Mouse (Mus musculus) midbrain, embryonic 13.5 days (tissue): Measurements from ENCODE around the gene Ddx54. TPM values are rescaled to one million over a fixed set of nuclear protein-coding genes. Genes with fewer than 3 reads are reported as not detected.

Experiments
- ATAC-seq: fragments of 200-750 bp; cut with Nextera tagmentation; 2 replicates; pipeline ENCODE4 v1.8.0; 2017; ENCODE audit warnings: mild to moderate bottlenecking, moderate TSS enrichment, moderate library complexity
- H3K27ac ChIP-seq: fragments of 300-500 bp; sonication (generic); 2 replicates; pipeline ENCODE4 v1.5.1; 2015; ENCODE audit warnings: inconsistent platforms, mild to moderate bottlenecking, moderate library complexity
- H3K27me3 ChIP-seq: fragments of 300-500 bp; sonication (generic); 2 replicates; pipeline ENCODE4 v1.6.1; 2015; ENCODE audit warnings: mild to moderate bottlenecking, inconsistent platforms
- H3K36me3 ChIP-seq: fragments of 300-500 bp; sonication (generic); 2 replicates; pipeline ENCODE4 v1.6.1; 2015; ENCODE audit warnings: mild to moderate bottlenecking, inconsistent platforms
- H3K4me1 ChIP-seq: fragments of 300-500 bp; sonication (generic); replicated peaks from 2 replicates; pipeline ENCODE4 v1.6.1; 2015; ENCODE audit warnings: inconsistent platforms
- H3K4me2 ChIP-seq: fragments of 300-500 bp; sonication (generic); replicated peaks from 2 replicates; pipeline ENCODE4 v1.6.1; 2015; ENCODE audit warnings: moderate library complexity, mild to moderate bottlenecking, inconsistent platforms
- H3K4me3 ChIP-seq: fragments of 300-500 bp; sonication (generic); replicated peaks from 2 replicates; pipeline ENCODE4 v1.5.1; 2015; ENCODE audit warnings: mild to moderate bottlenecking, inconsistent platforms
- H3K9ac ChIP-seq: fragments of 300-500 bp; sonication (generic); replicated peaks from 2 replicates; pipeline ENCODE4 v1.6.1; 2015; ENCODE audit warnings: mild to moderate bottlenecking, inconsistent platforms
- H3K9me3 ChIP-seq: fragments of 300-500 bp; sonication (generic); 2 replicates; pipeline ENCODE4 v1.6.1; 2016; ENCODE audit warnings: mild to moderate bottlenecking, inconsistent platforms
- WGBS: fragments of 180-500 bp; shearing (Covaris S2); methylation state at CpG from one replicate; pipeline ENCODE4 v1.1.7; 2015; 5-methylcytosine and 5-hydroxymethylcytosine counted together
- polyA plus RNA-seq: library from polyadenylated mRNA; unstranded; fragments of >200 nt; fragmentation: Nextera tagmentation; extraction: Ambion mirVana; gene quantifications from 2 replicates; pipeline ENCODE4 v1.2.1, GENCODE M21; 2015

Ddx54 gene
- 43.9 and 44.3 TPM in 2 replicates for polyA plus RNA-seq

DNA sequence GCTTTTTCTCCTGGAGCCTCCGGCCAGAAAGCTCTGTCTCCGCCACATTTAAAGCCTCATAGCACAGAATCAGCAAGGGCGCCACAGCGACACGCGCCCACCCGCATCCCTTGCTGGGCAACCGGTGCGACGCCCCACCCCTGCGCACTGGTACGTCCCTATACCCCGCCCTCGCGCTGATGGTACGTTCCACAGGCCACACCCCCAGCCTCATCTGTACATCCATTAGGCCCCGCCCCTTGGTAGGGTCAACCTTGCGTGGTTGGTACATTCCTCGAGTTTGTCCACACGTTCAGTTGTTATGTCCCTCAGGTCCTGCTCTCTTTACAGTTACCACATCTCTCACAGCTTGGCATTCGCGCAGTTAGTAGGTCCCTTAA is at the start of gene Ddx54, which contains the start of gene Rita1:
Gene Ddx54, plus strand, starts transcription at position 298 of the 380 bp plus-strand sequence.
Gene Rita1, minus strand, starts transcription at position 148 of the 380 bp plus-strand sequence.
- H3K9ac ChIP-seq, result peak within 1 kb of the TSS; percentile 72
- H3K27ac ChIP-seq, result peak within 1 kb of the TSS; percentile 87
- under 1% methylated on average over 22 of the region's 22 CpGs for WGBS
- peak; percentile 73 for ATAC-seq
- peak within 1 kb of the TSS; percentile 70 for H3K4me3 ChIP-seq
- peaks cover 37% of the 10 kb centered on the region for H3K36me3 ChIP-seq
- no peaks in the 10 kb centered on the region for H3K9me3 ChIP-seq
- H3K4me1 ChIP-seq, result peaks cover 34% of the 10 kb centered on the region
- no peaks in the 10 kb centered on the region for H3K27me3 ChIP-seq
- H3K4me2 ChIP-seq, result peak within 1 kb of the TSS; percentile 87

DNA sequence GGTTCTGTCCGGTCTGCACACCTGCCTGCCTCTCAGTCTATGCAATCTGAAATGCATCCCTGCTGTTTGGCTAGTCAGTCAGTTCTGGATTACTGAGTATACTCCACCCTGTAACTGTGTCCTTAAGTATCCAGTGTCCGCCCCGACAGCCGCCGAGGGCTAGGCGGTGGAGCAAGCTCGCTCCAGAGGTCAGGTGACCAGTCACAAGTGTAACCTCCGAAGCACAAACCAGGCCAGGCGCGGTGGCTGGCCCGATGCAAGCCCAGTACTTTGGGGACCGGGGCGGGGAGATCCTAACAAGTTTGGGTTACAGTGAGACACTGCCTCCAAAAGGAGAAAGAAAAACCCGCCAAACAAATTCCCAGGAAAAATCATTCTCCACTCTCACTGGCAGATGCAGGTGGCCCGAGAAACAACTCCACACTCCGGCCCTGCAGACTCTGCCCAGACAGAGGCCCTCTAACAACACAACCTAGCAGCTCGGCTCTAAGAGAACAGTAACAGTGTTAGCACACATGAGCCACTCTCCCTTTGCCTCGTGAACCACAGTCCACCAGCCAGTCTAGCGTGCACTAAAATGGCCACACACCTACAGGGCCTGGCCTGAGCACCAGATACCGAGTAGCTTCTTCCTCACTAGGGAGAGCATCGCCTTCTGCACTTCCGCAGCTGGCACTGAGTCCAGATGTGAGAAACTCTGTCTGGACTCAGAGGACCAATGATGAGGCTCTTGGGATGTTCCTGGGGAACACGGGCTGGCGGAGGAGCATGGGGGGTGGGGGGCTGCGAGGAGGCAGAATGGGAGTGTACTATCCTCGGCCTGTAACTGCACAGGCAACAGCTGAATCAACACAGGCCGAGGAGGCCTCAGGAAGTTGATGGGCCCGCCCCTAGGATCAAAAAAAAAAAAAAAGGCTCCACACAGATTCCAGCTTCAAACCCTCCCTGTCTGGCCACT is 49.3 kb upstream of the Ddx54 start:
- Histone ChIP-seq H3K9me3 (no peaks in the 10 kb centered on the region), H3K4me3 (no peak overlapping the region), H3K27ac (peak overlapping the region; percentile 59; the same call in 1 of the 2 replicates), H3K9ac (no peak overlapping the region), H3K4me2 (no peak overlapping the region), H3K4me1 (peaks cover 78% of the 10 kb centered on the region), H3K36me3 (no peaks in the 10 kb centered on the region), H3K27me3 (no peaks in the 10 kb centered on the region)
- WGBS, result 61% methylated on average over 28 of the region's 28 CpGs
- ATAC-seq, result no peak

DNA sequence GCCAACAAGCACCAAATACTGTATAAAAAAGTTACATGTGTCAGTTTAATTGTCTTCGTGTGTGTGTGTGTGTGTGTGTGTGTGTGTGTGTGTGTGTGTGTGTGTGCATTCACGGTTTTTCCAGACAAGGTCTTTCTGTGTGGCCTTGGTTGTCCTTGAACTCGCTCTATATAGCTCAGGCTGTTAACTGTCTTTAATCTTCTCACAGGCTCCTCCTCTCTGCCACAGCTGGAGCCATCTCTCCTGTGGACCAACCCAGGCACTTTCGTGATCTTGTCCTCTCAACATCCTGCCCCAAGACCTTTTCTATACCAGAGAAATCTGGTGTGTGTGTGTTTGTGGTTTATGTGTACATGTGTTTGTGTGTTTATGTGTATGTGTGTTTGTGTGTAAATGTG is 48.6 kb upstream of the Ddx54 start:
- Histone ChIP-seq H3K9ac (no peak overlapping the region), H3K9me3 (no peaks in the 10 kb centered on the region), H3K4me2 (no peak overlapping the region), H3K27me3 (no peaks in the 10 kb centered on the region), H3K4me1 (peaks cover 78% of the 10 kb centered on the region), H3K36me3 (no peaks in the 10 kb centered on the region), H3K27ac (no peak overlapping the region), H3K4me3 (no peak overlapping the region)
- no peak for ATAC-seq
- WGBS, result 63% methylated on average over 3 of the region's 4 CpGs

DNA sequence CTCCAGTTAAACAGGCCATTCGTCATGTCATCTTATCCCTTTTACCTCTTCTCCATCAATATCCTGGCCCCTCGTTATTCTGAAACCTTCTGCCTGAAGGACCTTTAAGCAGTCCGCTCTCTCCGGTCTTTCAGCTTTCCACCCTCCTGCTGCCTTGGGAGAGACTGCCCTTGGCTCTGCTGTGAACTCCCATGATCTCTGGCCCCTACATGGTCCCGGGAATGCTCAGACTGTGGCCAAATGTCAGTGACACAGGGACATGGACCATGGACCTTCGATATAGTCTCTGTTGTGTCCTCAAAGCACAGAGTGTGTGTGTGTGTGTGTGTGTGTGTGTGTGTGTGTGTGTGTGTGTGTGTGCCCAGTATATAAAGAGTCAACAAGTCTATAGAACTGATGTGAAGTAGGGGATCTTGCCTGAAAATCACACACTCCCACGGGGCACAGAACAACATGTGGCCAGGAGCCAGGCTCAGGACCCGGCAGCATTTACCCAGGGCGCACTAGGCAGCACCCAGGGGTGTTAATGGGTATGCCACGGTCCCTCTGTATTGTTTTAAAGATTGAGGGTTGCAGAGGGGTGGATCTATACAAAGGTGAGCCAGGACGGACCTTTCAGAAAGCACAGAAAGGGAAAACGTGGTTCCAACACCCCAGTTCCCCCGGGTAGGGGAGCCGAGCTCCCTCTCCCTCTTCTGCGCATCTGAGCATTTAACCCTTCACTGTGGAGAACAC is 47.2 kb upstream of the Ddx54 start:
- peak overlapping the region; percentile 36 for H3K9ac ChIP-seq
- WGBS, result 40% methylated on average over 15 of the region's 15 CpGs
- 0 out of 2 replicates have a peak overlapping the region, but pooled peaks have one; percentile 7 for H3K4me2 ChIP-seq
- H3K27me3 ChIP-seq, result no peaks in the 10 kb centered on the region
- no peak for ATAC-seq
- H3K9me3 ChIP-seq, result no peaks in the 10 kb centered on the region
- no peaks in the 10 kb centered on the region for H3K36me3 ChIP-seq
- peak overlapping the region; percentile 87 for H3K27ac ChIP-seq
- no peak overlapping the region for H3K4me3 ChIP-seq
- H3K4me1 ChIP-seq, result peaks cover 78% of the 10 kb centered on the region

DNA sequence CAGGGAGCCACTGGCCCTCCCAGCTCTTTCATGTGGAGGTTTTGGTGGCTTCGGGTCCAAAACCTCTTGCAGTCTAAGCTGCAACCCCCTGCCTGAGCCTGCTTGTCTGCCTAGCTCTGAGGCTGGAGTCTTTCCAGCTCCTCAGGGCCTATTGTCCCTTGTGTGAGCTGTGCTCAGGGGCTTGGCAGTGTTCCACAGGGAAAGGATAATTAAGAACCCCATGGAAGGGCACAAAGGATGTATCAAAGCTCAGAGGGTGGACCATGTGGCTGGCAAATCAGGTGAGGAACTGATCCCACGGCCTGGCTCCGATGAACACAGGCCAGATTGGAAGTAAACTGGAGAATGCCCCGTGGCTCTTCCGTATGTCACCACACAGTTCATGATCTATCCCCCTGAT is 46.4 kb upstream of the Ddx54 start:
- WGBS, result 25% methylated on average over 5 of the region's 5 CpGs
- Histone ChIP-seq H3K4me3 (no peak overlapping the region), H3K27ac (peak overlapping the region; percentile 87), H3K27me3 (no peaks in the 10 kb centered on the region), H3K36me3 (no peaks in the 10 kb centered on the region), H3K9me3 (no peaks in the 10 kb centered on the region), H3K4me2 (0 out of 2 replicates have a peak overlapping the region, but pooled peaks have one; percentile 7), H3K4me1 (peaks cover 77% of the 10 kb centered on the region), H3K9ac (peak overlapping the region; percentile 36; the same call in 1 of the 2 replicates)
- ATAC-seq, result peak; percentile 70

DNA sequence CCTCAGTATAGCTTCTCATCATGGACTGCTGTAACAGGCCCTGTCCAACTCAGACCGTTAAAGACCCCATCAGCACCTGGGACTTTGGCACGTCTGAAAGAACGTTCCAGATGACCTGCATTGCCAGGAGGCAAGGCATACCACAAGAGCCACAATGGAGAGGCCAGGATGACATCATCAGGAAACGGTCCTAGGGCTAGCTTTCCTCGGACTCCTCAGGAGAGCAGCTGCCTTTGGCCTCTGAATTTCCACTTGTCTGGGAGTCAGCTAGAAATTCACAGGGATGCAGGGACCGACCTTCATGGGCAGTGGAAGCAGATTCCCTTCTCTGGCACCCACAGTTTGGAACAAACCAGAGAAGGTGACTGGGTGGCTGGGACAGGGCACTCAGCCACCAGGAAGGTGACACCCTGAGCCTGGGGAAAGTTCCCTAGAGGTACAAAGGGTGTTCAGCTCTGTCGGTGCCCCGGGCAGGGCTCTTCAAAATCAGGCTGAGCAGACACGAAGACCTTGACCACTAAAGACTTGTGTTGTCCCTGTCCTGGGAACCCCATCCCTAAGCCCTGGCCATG is 45.8 kb upstream of the Ddx54 start:
- Histone ChIP-seq H3K9ac (0 out of 2 replicates have a peak overlapping the region, but pooled peaks have one; percentile 56), H3K36me3 (no peaks in the 10 kb centered on the region), H3K9me3 (no peaks in the 10 kb centered on the region), H3K27ac (peak overlapping the region; percentile 87), H3K4me1 (peaks cover 81% of the 10 kb centered on the region), H3K27me3 (no peaks in the 10 kb centered on the region), H3K4me2 (peak overlapping the region; percentile 9; the same call in 1 of the 2 replicates), H3K4me3 (no peak overlapping the region)
- WGBS, result 49% methylated on average over 9 of the region's 9 CpGs
- ATAC-seq, result no peak; the same call in 1 of the 2 replicates

DNA sequence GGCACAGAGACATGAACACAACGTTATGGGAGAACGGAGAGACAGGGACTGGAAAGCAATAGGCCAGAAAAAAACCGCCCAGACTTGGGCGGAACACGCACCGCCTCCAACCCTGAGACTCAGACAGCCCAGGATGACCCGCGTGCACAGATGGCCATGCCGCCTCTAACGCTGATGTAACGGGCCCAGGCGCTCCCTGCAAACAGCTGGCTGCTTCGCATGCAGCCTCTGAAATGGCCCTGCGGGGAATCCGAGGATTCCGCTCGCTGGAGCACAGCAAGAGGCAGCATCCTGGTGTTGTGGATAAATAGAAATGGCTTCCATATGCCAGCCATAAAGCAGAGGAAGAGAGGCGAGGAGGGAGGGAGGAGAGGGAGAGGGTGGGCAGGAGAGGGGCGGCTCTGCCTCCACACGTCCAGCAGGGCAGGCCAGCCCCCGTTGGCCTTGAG is 45.3 kb upstream of the Ddx54 start:
- peak; percentile 44 for ATAC-seq
- Histone ChIP-seq H3K4me2 (peak overlapping the region; percentile 9; the same call in 1 of the 2 replicates), H3K9ac (peak overlapping the region; percentile 56; the same call in 1 of the 2 replicates), H3K4me3 (no peak overlapping the region), H3K9me3 (no peaks in the 10 kb centered on the region), H3K36me3 (no peaks in the 10 kb centered on the region), H3K4me1 (peaks cover 83% of the 10 kb centered on the region), H3K27ac (peak overlapping the region; percentile 87), H3K27me3 (no peaks in the 10 kb centered on the region)
- 12% methylated on average over 21 of the region's 21 CpGs for WGBS

DNA sequence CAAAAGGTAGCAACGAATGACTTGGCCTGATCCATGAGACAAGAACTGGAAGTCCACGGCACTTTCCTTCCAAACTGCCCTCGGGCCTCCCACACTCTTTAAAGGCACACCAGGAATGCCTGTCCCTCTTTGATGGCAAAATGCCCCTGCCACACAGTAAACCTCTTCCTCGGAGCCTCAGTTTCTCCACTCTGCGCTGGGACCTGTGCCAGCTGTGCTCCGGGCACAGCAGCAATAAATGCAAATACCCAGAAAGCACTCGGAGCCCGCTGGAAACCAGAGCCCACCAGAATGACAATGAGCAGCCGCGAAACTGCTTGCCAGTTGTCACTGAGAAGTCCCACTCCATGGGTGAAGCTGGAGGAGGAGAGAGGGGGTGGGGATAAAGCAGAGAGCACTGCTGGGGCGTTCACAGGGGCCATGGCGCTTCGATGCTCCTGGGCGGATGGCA is 44.8 kb upstream of the Ddx54 start:
- Histone ChIP-seq H3K4me1 (peaks cover 84% of the 10 kb centered on the region), H3K4me3 (no peak overlapping the region), H3K27me3 (no peaks in the 10 kb centered on the region), H3K9ac (peak overlapping the region; percentile 56), H3K36me3 (no peaks in the 10 kb centered on the region), H3K27ac (peak overlapping the region; percentile 87), H3K4me2 (peak overlapping the region; percentile 9), H3K9me3 (no peaks in the 10 kb centered on the region)
- peak; percentile 22; the same call in 1 of the 2 replicates for ATAC-seq
- WGBS, result 28% methylated on average over 14 of the region's 14 CpGs

DNA sequence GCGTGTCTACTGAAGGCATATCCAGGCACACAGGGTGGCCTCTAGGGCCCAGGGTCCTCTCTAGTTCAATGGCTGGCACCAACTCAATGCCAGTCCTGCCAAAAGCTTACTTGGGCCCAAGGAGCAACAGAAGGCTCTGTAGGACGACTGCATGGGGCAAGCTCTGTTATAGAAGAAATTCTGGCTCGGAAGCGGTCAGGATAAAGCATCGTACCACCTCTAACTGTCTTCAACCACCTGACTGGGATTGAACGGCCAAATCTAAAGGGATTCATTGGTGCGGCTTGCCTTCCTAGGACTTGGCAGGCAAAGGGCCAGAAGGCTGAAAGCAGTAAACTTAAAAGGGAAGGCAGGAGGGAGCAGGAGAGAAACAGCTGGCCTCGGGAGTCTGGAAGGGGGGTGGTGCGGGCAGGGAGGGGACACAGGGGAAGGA is 44.2 kb upstream of the Ddx54 start:
- H3K4me3 ChIP-seq, result no peak overlapping the region

DNA sequence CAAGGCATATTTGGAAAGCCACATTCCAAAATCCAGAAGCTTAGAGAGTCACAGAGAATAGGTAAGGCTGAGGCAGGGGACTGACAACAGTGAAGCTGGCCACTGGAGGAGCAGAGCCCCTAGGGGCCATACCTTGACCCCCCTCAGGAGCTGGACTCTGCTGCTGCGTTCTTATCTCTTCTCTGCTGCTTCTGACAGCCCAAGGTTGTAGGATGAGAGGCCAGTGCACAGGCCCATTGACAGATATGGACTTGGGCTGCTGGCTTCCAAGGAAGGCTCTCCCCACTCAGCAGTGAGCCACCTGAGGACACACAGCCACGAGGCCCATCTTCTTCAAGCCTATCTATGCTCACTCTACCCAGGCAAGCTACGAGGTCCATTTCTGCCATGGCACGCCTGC is 43.6 kb upstream of the Ddx54 start:
- Histone ChIP-seq H3K27me3 (no peaks in the 10 kb centered on the region), H3K36me3 (no peaks in the 10 kb centered on the region), H3K4me2 (no peak overlapping the region; the same call in 1 of the 2 replicates), H3K27ac (peak overlapping the region; percentile 87), H3K4me1 (peaks cover 74% of the 10 kb centered on the region), H3K9ac (no peak overlapping the region), H3K4me3 (no peak overlapping the region), H3K9me3 (no peaks in the 10 kb centered on the region)
- WGBS, result 88% methylated on average over 4 of the region's 4 CpGs
- no peak for ATAC-seq

More for the DNA sequence above, 44.2 kb upstream of the Ddx54 start:
- no peaks in the 10 kb centered on the region for H3K9me3 ChIP-seq
- no peaks in the 10 kb centered on the region for H3K36me3 ChIP-seq
- H3K4me2 ChIP-seq, result peak overlapping the region; percentile 9
- H3K9ac ChIP-seq, result peak overlapping the region; percentile 56
- H3K27ac ChIP-seq, result peak overlapping the region; percentile 87
- H3K4me1 ChIP-seq, result peaks cover 80% of the 10 kb centered on the region
- 59% methylated on average over 9 of the region's 9 CpGs for WGBS
- no peaks in the 10 kb centered on the region for H3K27me3 ChIP-seq
- no peak for ATAC-seq

DNA sequence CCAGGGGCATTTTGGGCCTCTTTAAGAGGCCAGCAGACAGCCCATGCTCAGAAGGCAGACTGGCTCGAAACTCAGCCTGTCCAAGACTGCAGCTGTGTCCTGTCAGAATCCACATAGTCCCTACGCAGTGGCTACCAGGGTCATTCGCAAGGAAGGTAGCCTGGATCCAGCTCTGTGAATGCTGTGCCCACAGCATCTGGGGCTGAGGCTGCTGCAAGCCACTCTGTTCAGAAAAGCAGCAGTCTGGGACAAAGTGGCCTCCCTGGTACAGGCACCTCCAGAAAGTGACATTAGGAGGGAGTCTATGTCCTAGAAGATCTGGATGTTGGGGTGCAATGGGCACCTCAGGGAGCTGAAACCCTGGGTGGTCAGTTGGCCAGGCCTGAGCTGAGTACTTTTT is 42.7 kb upstream of the Ddx54 start:
- Histone ChIP-seq H3K4me1 (peaks cover 67% of the 10 kb centered on the region), H3K9ac (no peak overlapping the region), H3K4me2 (no peak overlapping the region), H3K36me3 (no peaks in the 10 kb centered on the region), H3K9me3 (no peaks in the 10 kb centered on the region), H3K27me3 (no peaks in the 10 kb centered on the region), H3K4me3 (no peak overlapping the region), H3K27ac (no peak overlapping the region)
- WGBS, result 91% methylated on average over 3 of the region's 3 CpGs
- ATAC-seq, result no peak
